Mouse (Mus musculus) ES-E14 (cell line): ENCODE measurements around the gene Xrcc3. TPM values are rescaled to one million over a fixed set of nuclear protein-coding genes. Genes with fewer than 3 reads are reported as not detected.

ENCODE experiments used
- DNase-seq: peaks from one replicate; pipeline ENCODE4 v3.0.0-alpha.2; 2013; ENCODE audit warnings: low read depth, low spot score
- H3K27ac ChIP-seq: 2 replicates; pipeline ENCODE4 v1.5.1; 2012; ENCODE audit warnings: low read depth, mild to moderate bottlenecking, low read length, moderate library complexity, mixed read lengths; ENCODE audit not compliant: poor library complexity, insufficient read depth, severe bottlenecking
- H3K36me3 ChIP-seq: 2 replicates; pipeline ENCODE4 v1.6.1; 2012; ENCODE audit warnings: mild to moderate bottlenecking, low read length, moderate library complexity, mixed read lengths; ENCODE audit not compliant: control insufficient read depth, poor library complexity, insufficient read depth, severe bottlenecking
- H3K4me1 ChIP-seq, 2 experiments: fragments of 150-350 bp in 1 of 2; sonication (generic) in 1 of 2; 2 replicates each; pipeline ENCODE4 v1.6.1; 2012; ENCODE audit warnings: low read length in 2 of 2, mild to moderate bottlenecking in 1 of 2, mixed read lengths in 1 of 2; ENCODE audit not compliant: control insufficient read depth in 2 of 2, insufficient read depth in 2 of 2, poor library complexity in 1 of 2
- H3K4me3 ChIP-seq, 2 experiments: fragments of 150-350 bp in 1 of 2; sonication (generic) in 1 of 2; 2 replicates each; pipeline ENCODE4 v1.5.1; 2012; ENCODE audit warnings: low read length in 2 of 2, low read depth in 1 of 2, mild to moderate bottlenecking in 1 of 2, mixed read lengths in 1 of 2; ENCODE audit not compliant: insufficient read depth in 1 of 2, poor library complexity in 1 of 2, severe bottlenecking in 1 of 2
- H3K9ac ChIP-seq: 2 replicates; pipeline ENCODE4 v1.6.1; 2012; ENCODE audit warnings: low read depth, mild to moderate bottlenecking, low read length, mixed read lengths; ENCODE audit not compliant: poor library complexity, insufficient read depth, severe bottlenecking
- H3K9me3 ChIP-seq: fragments of 150-350 bp; sonication (generic); 2 replicates; pipeline ENCODE4 v1.6.1; 2012; ENCODE audit warnings: low read depth, mild to moderate bottlenecking, low read length; ENCODE audit not compliant: control insufficient read depth, insufficient read depth
- CHD2 ChIP-seq: IDR thresholded peaks from 2 replicates; pipeline ENCODE4 v1.6.1; 2014; ENCODE audit warnings: mild to moderate bottlenecking, low read depth, low read length, inconsistent platforms
- HCFC1 ChIP-seq: IDR thresholded peaks from 2 replicates; pipeline ENCODE4 v1.6.1; 2012; ENCODE audit warnings: low read length, inconsistent platforms, borderline replicate concordance; ENCODE audit not compliant: insufficient read depth
- MAFK ChIP-seq: IDR thresholded peaks from 2 replicates; pipeline ENCODE4 v1.6.1; 2014; ENCODE audit warnings: mild to moderate bottlenecking, low read depth, low read length, inconsistent platforms; ENCODE audit not compliant: insufficient read depth
- ZC3H11A ChIP-seq: IDR thresholded peaks from 2 replicates; pipeline ENCODE4 v1.6.1; 2012; ENCODE audit warnings: low read depth, mild to moderate bottlenecking, inconsistent platforms, low read length, borderline replicate concordance
- ZNF384 ChIP-seq: IDR thresholded peaks from 2 replicates; pipeline ENCODE4 v1.6.1; 2012; ENCODE audit warnings: low read depth, low read length, inconsistent platforms
- in situ Hi-C, 2 experiments: fragments of 600-800 bp; cut with MboI; formaldehyde crosslinking; loops; one replicate each; pipeline ENCODE4 v1.15.1; 2025; ENCODE audit warnings: low sequenced_read_pairs in 2 of 2, inconsistent platforms in 1 of 2; ENCODE audit not compliant: unreplicated experiment in 2 of 2
- total RNA-seq: library from RNA; depleted of rRNA; stranded (reverse); fragments of 300-350 nt; gene quantifications from 2 replicates; pipeline ENCODE4 v1.2.3, GENCODE M21; 2012

The Xrcc3 gene
- total RNA-seq, 1 experiment, result 21.8 TPM

DNA sequence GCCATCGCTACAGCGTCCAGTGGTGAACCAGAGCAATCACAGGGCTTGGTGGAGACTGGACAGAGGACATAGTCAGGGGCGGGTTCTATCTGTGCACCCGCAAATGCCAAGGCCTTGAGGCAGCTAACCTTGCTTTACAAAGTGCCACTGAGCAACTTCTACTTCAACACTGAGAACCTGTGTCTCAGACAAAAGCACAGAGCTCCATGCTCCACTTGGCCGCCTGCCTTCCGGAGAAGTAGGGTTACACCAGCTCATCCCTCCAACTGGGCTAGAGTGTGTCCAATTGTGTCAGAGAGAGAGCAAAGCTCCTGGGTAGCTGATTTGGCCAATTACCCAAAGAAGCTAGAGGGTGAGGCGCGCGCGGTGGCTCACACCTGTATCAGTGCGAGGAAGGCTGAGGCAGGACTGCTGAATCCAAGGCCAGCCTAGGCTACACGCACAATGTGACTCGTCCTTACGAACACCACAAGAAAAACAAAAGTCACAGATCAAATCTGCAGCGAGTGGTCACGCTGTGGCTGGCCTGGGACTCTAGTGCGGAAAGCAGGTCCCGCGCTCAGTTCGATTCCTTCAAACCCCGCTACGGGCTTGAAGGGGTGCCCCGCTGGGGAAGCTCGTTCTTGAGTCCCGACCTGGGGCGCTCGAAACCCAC lies 435 bp downstream of the Xrcc3 start:
- H3K9ac ChIP-seq, result peak overlapping the region; percentile 79
- in situ Hi-C loops, result no loop called here
- peaks cover 9 to 23% of the 10 kb centered on the region in 2 experiments; a peak in 3 of 4 replicates for H3K4me1 ChIP-seq
- no peaks in the 10 kb centered on the region for H3K9me3 ChIP-seq
- no peak overlapping the region for H3K27ac ChIP-seq
- H3K4me3 ChIP-seq, result peak overlapping the region; percentile 80 to 100
- H3K36me3 ChIP-seq, result peaks cover 12% of the 10 kb centered on the region; the same call in 1 of the 2 replicates
- TF ChIP-seq ZC3H11A (no peak), HCFC1 (no peak), MAFK (no peak), CHD2 (no peak), ZNF384 (no peak)
- DNase-seq, result no peak

GRCm38 (mm10) chr12:111812611-111813010 lies 1.1 kb downstream of the Xrcc3 start:
- Histone ChIP-seq H3K27ac (no peak overlapping the region), H3K9ac (peak overlapping the region; percentile 17; the same call in 1 of the 2 replicates), H3K9me3 (no peaks in the 10 kb centered on the region), H3K4me3 (peak overlapping the region; percentile 80 to 100; a peak in 1 of 4 replicates), H3K4me1 (peaks cover 7 to 21% of the 10 kb centered on the region in 2 experiments; a peak in 3 of 4 replicates), H3K36me3 (peaks cover 17% of the 10 kb centered on the region; the same call in 1 of the 2 replicates)
- no peak for TF ChIP-seq HCFC1
- TF ChIP-seq MAFK, result no peak
- TF ChIP-seq ZC3H11A, result no peak
- no peak for TF ChIP-seq CHD2
- no peak for TF ChIP-seq ZNF384
- DNase-seq, result no peak
- in situ Hi-C loops, result no loop called here

GRCm38 (mm10) chr12:111812075-111812474 lies 1.6 kb downstream of the Xrcc3 start:
- Histone ChIP-seq H3K9ac (no peak overlapping the region), H3K27ac (no peak overlapping the region), H3K4me3 (no peak overlapping the region), H3K4me1 (peaks cover 7 to 20% of the 10 kb centered on the region in 2 experiments; a peak in 3 of 4 replicates), H3K9me3 (no peaks in the 10 kb centered on the region), H3K36me3 (peaks cover 17% of the 10 kb centered on the region; the same call in 1 of the 2 replicates)
- TF ChIP-seq HCFC1 (no peak), CHD2 (no peak), ZNF384 (no peak), MAFK (no peak), ZC3H11A (no peak)
- no peak for DNase-seq
- in situ Hi-C loops, result no loop called here

DNA sequence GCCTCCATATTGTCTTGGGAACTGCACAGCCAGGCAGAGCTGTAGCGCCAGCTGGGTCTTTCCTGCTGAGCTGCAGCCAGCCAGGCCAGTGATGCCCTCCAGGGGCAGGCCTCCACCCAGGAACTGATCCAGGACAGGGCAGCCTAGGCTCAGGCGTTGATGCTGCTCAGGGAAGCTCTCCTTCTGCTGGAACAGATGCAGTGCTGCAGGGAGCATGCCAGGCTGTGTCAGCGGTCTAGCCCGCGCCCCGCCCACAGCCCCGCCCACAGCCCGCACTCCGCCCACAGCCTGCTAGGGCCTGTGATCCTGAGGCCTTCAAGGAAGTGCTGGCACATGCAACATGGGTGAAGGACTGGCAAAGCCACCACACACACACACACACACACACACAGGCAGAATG lies 3.9 kb downstream of the Xrcc3 start:
- Histone ChIP-seq H3K36me3 (peaks cover 38% of the 10 kb centered on the region), H3K27ac (no peak overlapping the region), H3K4me3 (no peak overlapping the region), H3K9me3 (no peaks in the 10 kb centered on the region), H3K9ac (no peak overlapping the region), H3K4me1 (peaks cover 3 to 6% of the 10 kb centered on the region in 2 experiments; a peak in 2 of 4 replicates)
- TF ChIP-seq HCFC1, result no peak
- no peak for TF ChIP-seq ZC3H11A
- peak; percentile 49 for DNase-seq
- in situ Hi-C loops, result no loop called here
